Mouse (Mus musculus) splenic B cell, adult 2 months (primary cell): ENCODE data around the gene Pick1.

Experiments
- DNase-seq: peaks from one replicate; pipeline ENCODE4 v3.0.0-alpha.2; 2011; ENCODE audit warnings: low read depth, low spot score
- H3K27me3 ChIP-seq: 2 replicates; pipeline ENCODE4 v1.6.1; 2012; ENCODE audit warnings: mild to moderate bottlenecking, low read length, moderate library complexity, mixed read lengths; ENCODE audit not compliant: control insufficient read depth, poor library complexity, insufficient read depth, severe bottlenecking
- H3K36me3 ChIP-seq: 2 replicates; pipeline ENCODE4 v1.6.1; 2012; ENCODE audit warnings: mild to moderate bottlenecking, low read length, moderate library complexity, mixed read lengths; ENCODE audit not compliant: control insufficient read depth, poor library complexity, insufficient read depth, severe bottlenecking

Gene Pick1

DNA sequence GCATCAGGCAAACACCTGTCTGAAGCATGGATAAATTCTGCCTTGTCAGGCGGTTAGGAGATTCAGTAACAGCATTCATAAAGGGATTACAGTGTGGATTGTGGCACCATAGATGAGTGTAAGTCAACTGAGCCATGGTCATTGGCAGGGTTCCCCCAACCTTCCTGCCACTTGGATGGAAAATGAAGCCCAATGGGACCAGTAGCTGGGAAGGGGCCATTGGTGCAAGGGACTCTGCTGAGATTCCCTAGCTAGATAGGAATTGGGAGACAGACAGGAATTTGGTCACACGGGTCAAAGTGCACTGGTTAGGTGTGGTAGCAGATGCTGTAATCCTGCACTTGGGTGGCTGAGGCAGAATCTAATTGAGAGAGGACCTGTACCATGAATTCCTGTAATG is 21.3 kb downstream of the Pick1 start:
- no peak for DNase-seq
- no peaks in the 10 kb centered on the region; the same call in 1 of the 2 replicates for H3K36me3 ChIP-seq
- H3K27me3 ChIP-seq, result no peaks in the 10 kb centered on the region

DNA sequence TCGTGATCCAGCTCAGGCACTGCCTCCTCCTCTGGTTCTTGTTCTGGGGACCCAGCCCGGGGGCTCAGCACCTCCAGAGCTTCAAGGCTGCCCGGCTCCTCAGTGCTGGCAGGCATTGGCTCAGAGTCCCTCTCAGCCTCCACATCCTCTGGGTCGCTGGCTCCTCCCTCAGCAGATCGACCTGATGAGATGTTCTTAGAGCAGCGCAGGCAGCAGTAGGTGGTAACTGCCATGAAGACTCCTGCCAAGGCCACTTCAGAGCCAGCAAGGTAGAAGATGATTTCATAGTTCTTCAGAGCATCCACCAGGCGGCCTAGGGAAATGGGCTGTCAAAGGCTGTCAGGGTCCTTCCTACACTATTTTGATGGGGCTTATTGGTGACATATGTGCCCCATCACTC is 22.2 kb downstream of the Pick1 start:
- DNase-seq, result no peak
- no peaks in the 10 kb centered on the region; the same call in 1 of the 2 replicates for H3K36me3 ChIP-seq
- H3K27me3 ChIP-seq, result no peaks in the 10 kb centered on the region

DNA sequence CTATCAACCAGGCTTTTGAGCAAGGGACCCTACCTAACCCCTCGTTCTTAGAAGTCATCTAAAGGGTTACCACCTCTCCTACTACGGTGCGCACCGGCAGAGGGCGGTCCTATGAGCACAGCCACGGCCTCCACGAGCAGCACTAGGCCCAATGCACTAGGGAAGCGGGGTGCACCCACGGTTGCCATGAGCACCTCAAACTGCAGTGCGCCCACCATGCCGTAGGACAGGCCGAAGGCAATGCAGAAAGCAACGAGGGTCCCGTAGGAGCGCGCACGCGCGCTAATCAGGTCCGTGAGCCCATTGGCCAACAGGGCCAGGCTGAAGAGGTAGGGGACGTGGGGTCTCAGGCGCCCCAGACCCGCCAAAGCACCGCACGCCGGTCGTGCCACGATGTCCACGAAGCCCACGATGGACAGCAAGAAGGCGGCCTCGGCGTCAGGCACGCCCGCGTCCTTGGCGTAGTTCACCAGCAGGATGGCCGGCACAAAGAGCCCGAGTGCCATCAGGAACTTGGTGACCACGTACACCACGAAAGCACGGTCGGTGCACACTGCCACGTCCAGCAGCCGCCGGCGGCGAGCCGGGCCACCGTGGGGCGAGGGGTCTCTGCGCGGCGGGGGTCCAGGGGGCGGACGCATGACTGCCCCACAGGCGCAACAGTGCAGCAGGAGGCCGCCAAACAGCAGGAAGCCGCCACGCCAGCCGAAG is 23.0 kb downstream of the Pick1 start:
- Histone ChIP-seq H3K36me3 (no peaks in the 10 kb centered on the region; the same call in 1 of the 2 replicates), H3K27me3 (no peaks in the 10 kb centered on the region)
- DNase-seq, result no peak

DNA sequence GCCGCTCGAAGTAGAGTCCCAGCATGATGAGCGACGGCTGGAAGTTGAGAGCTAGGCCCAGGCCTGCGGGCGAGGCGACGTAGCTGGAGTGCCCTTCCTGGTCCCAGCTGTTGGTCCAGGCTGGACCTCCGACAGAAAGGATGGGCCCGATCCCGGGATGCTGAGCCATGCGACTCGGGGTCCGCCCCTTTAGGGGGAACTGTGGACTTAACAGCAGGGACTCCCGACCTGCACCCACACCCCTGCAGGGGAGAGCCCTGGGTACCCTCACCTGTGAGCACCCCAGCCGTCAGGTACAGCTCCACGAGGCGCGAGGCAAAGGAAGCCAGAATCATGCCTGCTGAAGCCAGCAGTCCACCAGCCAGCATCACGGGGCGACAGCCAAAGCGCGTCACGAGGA is 23.6 kb downstream of the Pick1 start:
- Histone ChIP-seq H3K27me3 (no peaks in the 10 kb centered on the region), H3K36me3 (no peaks in the 10 kb centered on the region; the same call in 1 of the 2 replicates)
- no peak for DNase-seq

DNA sequence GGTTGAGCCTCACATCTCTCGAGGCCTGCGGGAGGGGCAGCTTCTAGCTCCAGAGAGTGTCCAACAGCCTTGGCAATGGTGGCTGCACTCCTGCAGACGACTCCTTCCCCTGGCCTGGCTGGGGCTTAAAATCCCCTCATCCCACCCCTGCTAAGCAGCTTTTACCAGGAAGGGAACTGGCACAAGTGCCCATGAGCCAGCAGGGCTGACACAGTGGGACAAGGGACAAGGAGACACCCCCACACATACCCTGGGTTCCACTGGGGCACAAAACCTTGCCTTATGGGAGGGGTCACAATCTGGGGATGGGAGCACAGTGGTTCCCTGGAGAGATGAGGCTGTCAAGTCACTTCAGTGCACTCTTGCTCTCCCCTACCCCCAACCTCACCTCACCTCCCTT is 25.7 kb downstream of the Pick1 start, which contains the start of gene Slc16a8:
TSS of gene Slc16a8 (minus strand) at position 101 of the 400 bp plus-strand sequence.
- DNase-seq, result no peak
- no peaks in the 10 kb centered on the region for H3K36me3 ChIP-seq

DNA sequence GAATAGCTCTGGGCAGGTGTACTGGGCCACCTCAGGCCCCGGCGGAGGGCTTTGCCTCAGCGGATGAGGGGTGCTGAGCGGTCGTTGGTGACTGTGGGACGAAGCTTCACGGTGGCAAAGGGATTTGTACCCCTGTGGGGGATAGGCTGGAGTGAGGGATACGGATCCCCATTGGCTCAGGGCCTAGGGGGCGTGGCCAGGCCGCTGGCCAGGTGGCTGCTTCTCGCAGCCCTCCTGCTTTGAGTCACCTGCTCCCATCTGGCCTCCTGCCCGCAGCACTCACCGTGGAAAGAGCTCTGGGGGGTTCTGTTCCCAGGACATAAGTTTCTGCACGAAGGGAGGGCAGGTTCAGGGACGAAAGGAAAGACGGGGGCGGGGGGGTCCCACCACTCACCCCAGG is 29.5 kb downstream of the Pick1 start:
- Histone ChIP-seq H3K27me3 (peaks cover 2% of the 10 kb centered on the region; the same call in 1 of the 2 replicates), H3K36me3 (no peaks in the 10 kb centered on the region)
- no peak for DNase-seq

More for the DNA sequence above, 25.7 kb downstream of the Pick1 start, which contains the start of gene Slc16a8:
- no peaks in the 10 kb centered on the region for H3K27me3 ChIP-seq

DNA sequence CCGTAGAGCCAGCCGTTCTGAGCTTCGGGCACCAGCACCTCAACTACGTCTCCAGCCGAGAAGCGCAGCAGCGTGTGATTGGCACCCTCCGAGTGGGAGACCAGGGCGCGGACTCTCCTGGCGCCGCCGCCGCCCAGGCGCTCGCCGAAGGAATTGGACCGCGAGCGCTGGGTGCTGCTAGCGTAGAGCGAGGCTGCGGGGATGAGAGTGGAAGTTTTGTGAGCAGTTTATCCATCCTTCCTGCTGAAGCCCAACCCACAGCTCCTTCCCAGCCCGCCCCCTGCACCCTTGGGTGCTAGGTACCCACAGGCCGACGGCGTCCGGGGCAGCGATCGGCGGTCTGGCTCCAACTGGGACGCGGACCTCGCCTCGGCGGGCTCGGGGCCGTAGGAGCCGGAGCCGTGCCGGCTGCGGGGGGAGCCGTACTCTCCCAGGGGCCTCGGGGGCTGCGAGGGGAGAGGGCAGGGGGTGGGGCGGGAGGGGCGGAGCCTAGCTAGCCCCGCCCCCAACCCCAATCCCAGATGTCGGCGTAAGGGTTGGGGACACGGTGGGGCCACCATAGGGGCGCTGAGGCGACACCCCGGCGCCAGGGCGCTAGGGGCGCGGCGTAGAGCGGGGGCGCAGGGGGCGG is 32.2 kb downstream of the Pick1 start:
- peaks cover 2% of the 10 kb centered on the region; the same call in 1 of the 2 replicates for H3K27me3 ChIP-seq
- no peak for DNase-seq
- no peaks in the 10 kb centered on the region for H3K36me3 ChIP-seq

DNA sequence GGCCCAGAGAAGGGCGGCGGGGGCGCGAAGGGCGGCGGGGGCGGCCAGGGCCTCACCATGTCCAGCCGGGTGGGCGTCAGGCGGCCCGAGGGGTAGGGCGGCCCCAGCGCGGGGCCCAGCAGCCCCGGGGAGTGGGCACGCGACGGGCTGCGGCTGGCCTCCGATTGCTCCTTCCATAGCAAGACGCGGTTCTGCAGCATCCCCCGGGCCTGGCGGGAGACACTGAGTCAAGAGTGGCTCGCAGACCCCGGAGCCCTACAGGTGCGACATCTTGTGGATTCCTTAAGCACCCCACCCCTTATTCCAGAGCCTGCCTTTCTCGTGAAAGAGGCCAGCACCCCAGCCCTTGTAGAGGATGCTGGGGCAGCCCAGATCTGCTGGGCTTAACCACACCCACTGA is 32.8 kb downstream of the Pick1 start:
- Histone ChIP-seq H3K27me3 (peaks cover 2% of the 10 kb centered on the region; the same call in 1 of the 2 replicates), H3K36me3 (no peaks in the 10 kb centered on the region)
- DNase-seq, result no peak

DNA sequence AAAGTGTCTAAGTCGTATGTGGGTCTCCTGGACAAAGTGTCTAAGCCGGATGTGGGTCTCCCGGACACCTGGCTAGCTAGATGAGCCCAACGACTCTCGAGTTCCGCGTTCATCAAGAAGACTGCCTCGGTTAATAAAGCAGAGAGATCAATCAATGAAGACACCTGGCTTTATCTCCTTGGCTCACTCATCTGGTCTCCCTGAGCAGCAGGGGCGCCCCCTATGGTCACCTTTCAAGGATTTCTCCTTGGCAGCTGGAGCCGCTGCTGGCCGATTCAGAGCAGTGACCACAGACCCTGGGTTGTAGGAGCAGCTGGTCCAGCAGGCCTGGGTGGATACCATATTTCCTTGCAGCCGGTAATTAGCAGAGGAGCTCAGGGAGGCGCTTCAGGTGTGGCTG is 33.4 kb downstream of the Pick1 start:
- Histone ChIP-seq H3K36me3 (no peaks in the 10 kb centered on the region), H3K27me3 (peaks cover 2% of the 10 kb centered on the region; the same call in 1 of the 2 replicates)
- peak; percentile 32 for DNase-seq

DNA sequence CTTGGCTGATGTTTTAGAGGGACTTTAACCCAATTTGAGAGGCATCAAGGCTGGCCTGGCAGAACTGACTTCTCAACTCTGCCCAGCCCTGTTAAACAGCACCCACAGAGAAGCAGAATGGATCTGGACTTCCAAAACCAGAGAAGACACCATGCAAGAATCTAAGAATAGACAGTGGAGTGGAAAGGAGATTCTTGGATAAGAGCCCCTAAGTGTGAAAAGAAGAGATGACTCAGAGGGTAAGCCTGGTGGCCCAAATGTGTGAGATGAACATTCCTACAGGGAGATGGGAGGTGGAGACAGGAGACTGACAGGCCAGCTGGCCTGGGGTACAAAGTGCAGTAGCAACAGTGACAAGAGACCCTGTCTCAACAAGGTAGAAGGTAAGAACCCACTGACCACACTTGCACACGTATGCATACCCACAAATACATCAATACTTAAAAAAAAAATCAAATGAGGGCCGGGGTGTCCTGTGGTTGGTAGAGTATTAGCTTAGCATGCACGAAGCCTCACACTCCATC is 33.9 kb downstream of the Pick1 start:
- Histone ChIP-seq H3K36me3 (no peaks in the 10 kb centered on the region), H3K27me3 (peaks cover 2% of the 10 kb centered on the region; the same call in 1 of the 2 replicates)
- no peak for DNase-seq

DNA sequence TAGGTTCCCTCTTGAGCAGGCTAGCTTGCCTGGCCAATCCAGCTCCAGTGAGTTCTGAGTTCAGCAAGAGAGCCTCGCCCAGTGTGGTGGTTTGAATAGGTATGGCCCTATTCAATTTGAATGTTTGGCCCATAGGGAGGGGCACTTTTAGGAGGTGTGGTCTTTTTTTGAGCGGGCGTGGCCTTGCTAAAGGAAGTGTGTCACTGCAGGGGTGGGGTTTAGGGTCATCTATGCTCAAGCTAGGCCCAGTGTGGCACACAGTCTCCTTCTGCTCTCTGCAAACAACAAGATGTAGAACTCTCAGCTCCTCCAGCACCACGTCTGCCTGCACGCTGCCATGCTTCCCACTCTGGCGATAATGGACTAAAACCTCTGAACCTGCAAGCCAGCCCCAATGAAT is 34.8 kb downstream of the Pick1 start:
- no peaks in the 10 kb centered on the region for H3K36me3 ChIP-seq
- peaks cover 2% of the 10 kb centered on the region; the same call in 1 of the 2 replicates for H3K27me3 ChIP-seq
- DNase-seq, result no peak

DNA sequence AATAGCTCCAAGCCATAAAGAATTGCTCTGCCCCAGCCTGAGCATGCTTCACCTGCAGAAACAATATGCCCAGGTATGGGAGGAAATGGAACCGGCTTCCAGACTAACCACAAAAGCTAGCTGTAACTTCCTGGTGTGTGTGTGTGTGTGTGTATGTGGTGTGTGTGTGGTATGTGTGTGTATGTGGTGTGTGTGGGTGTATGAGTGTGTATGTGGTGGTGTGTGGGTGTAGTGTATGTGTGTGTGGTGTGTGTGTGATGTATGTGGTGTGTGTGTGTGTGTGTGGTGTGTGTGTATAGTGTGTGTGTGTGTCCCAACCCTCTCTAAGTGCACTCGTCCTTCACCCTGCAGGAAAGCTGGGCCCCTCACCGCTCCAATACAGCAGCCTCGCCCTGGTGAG is 36.4 kb downstream of the Pick1 start:
- no peak for DNase-seq
- peaks cover 2% of the 10 kb centered on the region; the same call in 1 of the 2 replicates for H3K27me3 ChIP-seq
- H3K36me3 ChIP-seq, result no peaks in the 10 kb centered on the region

DNA sequence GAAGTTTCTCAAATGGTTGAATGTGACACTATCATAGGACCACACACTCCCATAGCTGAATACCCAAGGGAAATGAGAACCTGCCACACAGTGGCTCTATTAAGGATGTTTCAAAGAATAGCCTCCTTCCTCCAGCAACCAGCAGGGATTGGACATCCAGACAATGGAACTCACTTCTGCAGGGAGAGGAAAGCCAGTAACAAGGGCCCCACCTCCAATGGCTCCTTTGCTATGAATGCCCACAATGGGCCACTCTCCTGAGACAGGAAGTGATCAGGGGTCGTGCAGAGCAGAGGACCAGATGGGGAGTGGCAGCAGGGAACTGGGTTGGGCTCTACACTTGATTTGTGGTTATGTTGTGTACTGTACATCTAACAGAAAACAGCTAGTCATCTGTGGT is 39.5 kb downstream of the Pick1 start:
- no peaks in the 10 kb centered on the region for H3K36me3 ChIP-seq
- H3K27me3 ChIP-seq, result no peaks in the 10 kb centered on the region
- no peak for DNase-seq

DNA sequence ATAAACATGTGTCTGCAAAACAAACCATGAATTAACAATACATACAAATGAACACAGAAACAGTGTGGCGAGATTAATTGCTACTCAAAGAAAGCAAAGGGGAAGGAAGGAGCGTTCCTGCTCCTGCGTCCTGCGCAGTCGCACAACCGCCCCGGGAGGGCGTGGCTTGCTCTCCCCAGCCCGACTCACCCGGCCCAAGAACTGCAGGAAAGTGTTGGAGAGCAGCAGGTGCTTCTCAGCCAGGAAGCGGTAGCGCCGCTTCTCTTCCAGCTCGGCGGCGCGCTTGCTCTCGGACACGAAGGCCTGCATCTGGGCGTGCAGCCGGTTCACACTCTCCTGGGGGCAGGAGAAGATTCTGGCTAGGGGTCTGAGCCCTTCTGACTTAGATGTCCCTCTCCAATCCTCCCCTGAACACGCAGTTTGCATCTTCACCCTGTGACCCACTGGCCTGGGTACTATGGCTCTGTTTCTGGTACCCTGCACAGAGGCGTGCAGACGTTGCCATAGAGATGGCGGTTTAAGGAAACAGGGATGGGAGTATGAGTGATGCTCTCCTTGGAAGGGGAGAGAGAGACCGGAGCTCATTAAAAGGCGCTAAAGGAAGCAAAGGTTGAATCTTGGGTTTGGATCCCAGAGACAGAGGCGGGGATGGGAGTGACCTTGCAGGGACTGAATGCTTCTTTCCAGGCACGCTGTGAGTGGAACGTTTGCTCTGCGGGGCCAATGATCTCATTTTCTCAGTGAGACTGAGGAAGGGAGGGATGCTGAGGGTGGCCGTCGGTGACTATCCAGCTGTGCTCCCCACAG is 41.5 kb downstream of the Pick1 start:
- Histone ChIP-seq H3K36me3 (no peaks in the 10 kb centered on the region), H3K27me3 (no peaks in the 10 kb centered on the region)
- DNase-seq, result peak; percentile 82
